Mouse (Mus musculus): Measurements from ENCODE around the gene Samsn1. TPM values are rescaled to one million over a fixed set of nuclear protein-coding genes. Genes with fewer than 3 reads are reported as not detected.

Gene Samsn1
- polyA plus RNA-seq, 1 experiment from 2014 or later, result 2.2 TPM

DNA sequence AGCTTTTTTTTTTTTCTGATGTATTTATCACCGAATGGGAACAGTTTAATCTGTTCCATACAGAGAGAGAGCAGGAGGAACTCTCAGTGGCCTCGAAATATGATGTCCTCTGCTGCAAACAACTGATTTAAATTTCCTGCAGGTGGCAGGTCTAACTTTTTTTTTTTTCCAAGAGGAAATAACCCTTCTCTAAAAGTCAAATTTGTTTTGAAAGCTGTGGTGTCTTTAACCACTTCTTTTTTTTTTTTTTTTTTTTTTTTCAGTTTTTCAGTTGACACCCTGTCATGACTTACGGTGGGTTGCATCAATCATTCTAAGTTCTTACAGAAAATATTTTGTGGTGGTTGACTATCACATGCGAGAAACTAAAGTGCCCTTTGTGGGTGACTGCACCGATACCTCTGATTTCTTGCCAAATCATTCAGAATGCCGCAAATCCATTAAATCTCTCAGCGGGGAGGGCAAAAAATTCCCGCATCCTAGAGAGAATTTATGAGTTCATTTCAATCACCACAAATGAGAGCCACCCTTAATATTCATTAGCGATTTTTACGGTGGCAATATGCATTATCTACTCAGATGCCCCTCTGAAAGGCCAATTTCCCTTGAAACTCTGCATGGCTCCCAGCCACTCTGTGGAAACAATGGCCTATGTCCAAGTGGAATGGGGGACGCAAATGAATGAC is 92.4 kb downstream of the Samsn1 start:
- Histone ChIP-seq H3K27me3 (no peaks in the 10 kb centered on the region), H3K36me3 (no peaks in the 10 kb centered on the region), H3K4me3 (no peak overlapping the region), H3K9me3 (no peaks in the 10 kb centered on the region), H3K27ac (no peak overlapping the region), H3K9ac (no peak overlapping the region), H3K4me2 (replicated peaks) (no peak overlapping the region), H3K4me1 (no peaks in the 10 kb centered on the region)
- 72% methylated on average over 11 of the region's 11 CpGs for WGBS
- ATAC-seq (ENCODE audit: insufficient number of reproducible peaks, insufficient read depth, low FRiP score, low TSS enrichment), result no peak

- Histone ChIP-seq H3K4me3 (no peak overlapping the region), H3K4me2 (replicated peaks) (no peak overlapping the region), H3K9me3 (no peaks in the 10 kb centered on the region), H3K27me3 (no peaks in the 10 kb centered on the region), H3K36me3 (no peaks in the 10 kb centered on the region), H3K4me1 (no peaks in the 10 kb centered on the region), H3K27ac (no peak overlapping the region), H3K9ac (no peak overlapping the region)
- 81% methylated on average over 2 of the region's 2 CpGs for WGBS
- no peak for ATAC-seq (ENCODE audit: insufficient number of reproducible peaks, insufficient read depth, low FRiP score, low TSS enrichment)
Measured at GRCm38 (mm10) chr16:75926511-75926910, 95.6 kb downstream of the Samsn1 start.

DNA sequence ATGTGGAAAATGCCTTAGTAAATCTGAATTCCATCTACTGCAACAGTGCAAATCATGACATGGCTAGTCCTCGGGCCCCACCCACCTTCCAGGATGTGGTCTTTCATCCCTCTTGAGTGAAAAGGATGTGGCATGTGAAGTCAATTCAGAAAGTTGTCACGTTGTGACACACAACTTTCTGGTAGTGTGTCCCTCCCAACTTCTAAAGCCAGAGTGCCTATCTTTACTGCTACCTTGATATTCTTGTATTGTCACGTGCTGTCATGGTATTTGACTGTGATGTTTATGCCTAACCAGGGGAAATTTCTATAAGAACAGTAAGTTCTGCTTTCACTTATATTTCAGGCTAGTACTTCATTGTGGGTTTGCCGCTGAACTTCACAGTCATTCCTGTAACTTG is 101.2 kb downstream of the Samsn1 start:
- 74% methylated on average over 4 of the region's 4 CpGs for WGBS
- H3K36me3 ChIP-seq, result no peaks in the 10 kb centered on the region
- no peak for ATAC-seq (ENCODE audit: insufficient number of reproducible peaks, insufficient read depth, low FRiP score, low TSS enrichment)
- H3K4me1 ChIP-seq, result no peaks in the 10 kb centered on the region
- no peak overlapping the region for H3K4me2 ChIP-seq (replicated peaks)
- H3K9ac ChIP-seq, result no peak overlapping the region
- H3K9me3 ChIP-seq, result no peaks in the 10 kb centered on the region
- no peak overlapping the region for H3K27ac ChIP-seq
- H3K27me3 ChIP-seq, result no peaks in the 10 kb centered on the region
- H3K4me3 ChIP-seq, result no peak overlapping the region

DNA sequence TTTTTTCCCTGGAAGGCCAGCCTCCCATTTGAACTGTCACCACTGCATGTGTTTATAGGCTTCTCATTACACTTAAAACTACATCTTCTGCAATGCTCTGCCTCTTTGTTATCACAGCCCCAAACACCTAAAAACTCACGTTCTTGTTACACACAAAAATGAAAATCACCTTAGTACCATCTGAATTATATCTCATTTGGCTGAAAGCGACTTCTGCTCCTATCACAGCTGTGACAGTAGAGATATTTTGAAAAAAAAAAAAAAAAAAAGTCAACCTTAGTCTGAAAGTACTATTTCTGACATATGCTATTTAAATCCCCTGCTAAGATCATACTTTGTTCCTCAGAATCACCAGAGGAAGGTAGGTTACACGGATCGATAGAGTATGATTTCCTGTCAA is 102.8 kb downstream of the Samsn1 start:
- H3K4me1 ChIP-seq, result no peaks in the 10 kb centered on the region
- 87% methylated on average over 4 of the region's 4 CpGs for WGBS

GRCm38 (mm10) chr16:75917712-75918111 is 104.4 kb downstream of the Samsn1 start:
- 87% methylated on average over 5 of the region's 5 CpGs for WGBS
- Histone ChIP-seq H3K27ac (no peak overlapping the region), H3K36me3 (no peaks in the 10 kb centered on the region), H3K4me3 (no peak overlapping the region), H3K4me1 (no peaks in the 10 kb centered on the region), H3K9me3 (no peaks in the 10 kb centered on the region), H3K27me3 (no peaks in the 10 kb centered on the region), H3K4me2 (replicated peaks) (no peak overlapping the region), H3K9ac (no peak overlapping the region)
- no peak for ATAC-seq (ENCODE audit: insufficient number of reproducible peaks, insufficient read depth, low FRiP score, low TSS enrichment)

More for the DNA sequence above, 102.8 kb downstream of the Samsn1 start:
- H3K36me3 ChIP-seq, result no peaks in the 10 kb centered on the region
- no peak overlapping the region for H3K9ac ChIP-seq
- H3K9me3 ChIP-seq, result no peaks in the 10 kb centered on the region
- no peak overlapping the region for H3K4me2 ChIP-seq (replicated peaks)
- no peak for ATAC-seq (ENCODE audit: insufficient number of reproducible peaks, insufficient read depth, low FRiP score, low TSS enrichment)
- H3K27ac ChIP-seq, result no peak overlapping the region
- H3K4me3 ChIP-seq, result no peak overlapping the region
- no peaks in the 10 kb centered on the region for H3K27me3 ChIP-seq

- no peak overlapping the region for H3K4me2 ChIP-seq (replicated peaks)
- ATAC-seq (ENCODE audit: insufficient number of reproducible peaks, insufficient read depth, low FRiP score, low TSS enrichment), result no peak
- H3K4me3 ChIP-seq, result no peak overlapping the region
- H3K4me1 ChIP-seq, result no peaks in the 10 kb centered on the region
- H3K9me3 ChIP-seq, result no peaks in the 10 kb centered on the region
- H3K27ac ChIP-seq, result no peak overlapping the region
- no peak overlapping the region for H3K9ac ChIP-seq
- H3K27me3 ChIP-seq, result no peaks in the 10 kb centered on the region
- no peaks in the 10 kb centered on the region for H3K36me3 ChIP-seq
- WGBS, result 89% methylated on average over 5 of the region's 5 CpGs
Measured at GRCm38 (mm10) chr16:75912051-75912450, 110.0 kb downstream of the Samsn1 start.

GRCm38 (mm10) chr16:75908635-75909494 is 113.2 kb downstream of the Samsn1 start:
- no peak overlapping the region for H3K4me3 ChIP-seq
- H3K9me3 ChIP-seq, result no peaks in the 10 kb centered on the region
- H3K27me3 ChIP-seq, result no peaks in the 10 kb centered on the region
- H3K9ac ChIP-seq, result no peak overlapping the region
- no peaks in the 10 kb centered on the region for H3K36me3 ChIP-seq
- WGBS, result 71% methylated on average over 8 of the region's 8 CpGs
- no peak for ATAC-seq (ENCODE audit: insufficient number of reproducible peaks, insufficient read depth, low FRiP score, low TSS enrichment)
- H3K4me2 ChIP-seq (replicated peaks), result no peak overlapping the region
- no peaks in the 10 kb centered on the region for H3K4me1 ChIP-seq
- no peak overlapping the region for H3K27ac ChIP-seq

- no peak overlapping the region for H3K9ac ChIP-seq
Measured at GRCm38 (mm10) chr16:75906790-75907189, 115.3 kb downstream of the Samsn1 start.

DNA sequence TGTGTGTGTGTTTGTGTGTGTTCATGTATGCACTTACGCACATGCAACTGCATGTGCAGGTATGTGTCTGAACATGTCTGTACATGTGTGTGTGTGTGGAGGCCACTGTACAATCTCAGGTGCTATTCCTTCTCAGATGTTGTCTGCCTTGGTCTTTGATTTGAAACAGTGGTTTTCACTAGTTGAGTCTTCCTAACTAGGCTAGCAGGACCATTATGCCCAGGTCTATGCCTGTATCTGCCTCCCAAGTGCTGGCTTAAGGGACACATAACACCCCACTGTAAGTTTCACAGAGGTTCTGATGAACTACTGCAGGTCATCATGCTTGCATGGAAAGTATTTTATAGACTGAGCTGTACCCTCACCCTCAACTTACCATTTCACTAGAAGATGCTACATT is 115.8 kb downstream of the Samsn1 start:
- Histone ChIP-seq H3K4me1 (no peaks in the 10 kb centered on the region), H3K9ac (no peak overlapping the region), H3K27ac (no peak overlapping the region), H3K4me2 (replicated peaks) (no peak overlapping the region), H3K9me3 (no peaks in the 10 kb centered on the region), H3K36me3 (no peaks in the 10 kb centered on the region), H3K4me3 (no peak overlapping the region), H3K27me3 (no peaks in the 10 kb centered on the region)
- WGBS, result 84% methylated on average over 1 of the region's 1 CpGs
- ATAC-seq (ENCODE audit: insufficient number of reproducible peaks, insufficient read depth, low FRiP score, low TSS enrichment), result no peak

More at GRCm38 (mm10) chr16:75906790-75907189, 115.3 kb downstream of the Samsn1 start:
- H3K4me2 ChIP-seq (replicated peaks), result no peak overlapping the region
- no peaks in the 10 kb centered on the region for H3K27me3 ChIP-seq
- H3K27ac ChIP-seq, result no peak overlapping the region
- H3K4me3 ChIP-seq, result no peak overlapping the region
- no peak for ATAC-seq (ENCODE audit: insufficient number of reproducible peaks, insufficient read depth, low FRiP score, low TSS enrichment)
- H3K36me3 ChIP-seq, result no peaks in the 10 kb centered on the region
- no peaks in the 10 kb centered on the region for H3K9me3 ChIP-seq
- no peaks in the 10 kb centered on the region for H3K4me1 ChIP-seq
- 76% methylated on average over 2 of the region's 2 CpGs for WGBS

DNA sequence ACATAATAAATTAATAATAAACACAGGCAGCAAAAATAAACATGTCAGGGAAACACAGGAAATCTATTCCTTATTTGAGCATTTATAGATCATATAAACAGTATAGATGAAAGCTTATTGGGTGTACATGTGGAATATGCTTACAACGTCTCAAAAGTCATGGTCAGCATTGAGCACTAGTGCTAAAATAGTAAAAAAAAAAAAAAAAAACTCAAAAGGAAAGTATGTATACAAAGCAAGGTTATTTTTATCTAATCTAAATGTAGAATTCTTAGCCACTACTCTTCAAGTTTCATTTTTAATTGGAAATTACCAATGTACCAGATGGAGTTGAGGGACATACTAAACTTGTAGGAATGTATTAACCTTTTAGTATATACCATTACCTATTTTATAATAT is 116.8 kb downstream of the Samsn1 start:
- 69% methylated on average over 1 of the region's 1 CpGs for WGBS
- no peak overlapping the region for H3K27ac ChIP-seq
- H3K27me3 ChIP-seq, result no peaks in the 10 kb centered on the region
- no peak for ATAC-seq (ENCODE audit: insufficient number of reproducible peaks, insufficient read depth, low FRiP score, low TSS enrichment)
- H3K4me2 ChIP-seq (replicated peaks), result no peak overlapping the region
- H3K9me3 ChIP-seq, result no peaks in the 10 kb centered on the region
- H3K4me3 ChIP-seq, result no peak overlapping the region
- H3K36me3 ChIP-seq, result no peaks in the 10 kb centered on the region
- H3K9ac ChIP-seq, result no peak overlapping the region
- H3K4me1 ChIP-seq, result no peaks in the 10 kb centered on the region

- Histone ChIP-seq H3K4me3 (no peak overlapping the region), H3K27ac (no peak overlapping the region), H3K36me3 (no peaks in the 10 kb centered on the region), H3K27me3 (no peaks in the 10 kb centered on the region), H3K9ac (no peak overlapping the region), H3K4me1 (no peaks in the 10 kb centered on the region), H3K4me2 (replicated peaks) (no peak overlapping the region), H3K9me3 (no peaks in the 10 kb centered on the region)
- ATAC-seq (ENCODE audit: insufficient number of reproducible peaks, insufficient read depth, low FRiP score, low TSS enrichment), result no peak
- WGBS, result 89% methylated on average over 4 of the region's 4 CpGs
Measured at GRCm38 (mm10) chr16:75904072-75904471, 118.0 kb downstream of the Samsn1 start.

- no peak for ATAC-seq (ENCODE audit: insufficient number of reproducible peaks, insufficient read depth, low FRiP score, low TSS enrichment)
- H3K27me3 ChIP-seq, result no peaks in the 10 kb centered on the region
- H3K9ac ChIP-seq, result no peak overlapping the region
Measured at GRCm38 (mm10) chr16:75903028-75903427, 119.1 kb downstream of the Samsn1 start.

More at GRCm38 (mm10) chr16:75903028-75903427, 119.1 kb downstream of the Samsn1 start:
- no peak overlapping the region for H3K4me3 ChIP-seq
- H3K4me2 ChIP-seq (replicated peaks), result no peak overlapping the region
- H3K27ac ChIP-seq, result no peak overlapping the region
- H3K36me3 ChIP-seq, result no peaks in the 10 kb centered on the region
- no peaks in the 10 kb centered on the region for H3K9me3 ChIP-seq
- no peaks in the 10 kb centered on the region for H3K4me1 ChIP-seq
- WGBS, result 76% methylated on average over 3 of the region's 3 CpGs
